Mouse (Mus musculus) midbrain, embryonic 12.5 days (tissue): ENCODE data around the gene Hivep2. TPM values are rescaled to one million over a fixed set of nuclear protein-coding genes. Genes with fewer than 3 reads are reported as not detected.

ENCODE experiments used
- ATAC-seq: fragments of 200-750 bp; cut with Nextera tagmentation; 2 replicates; pipeline ENCODE4 v1.8.0; 2017; ENCODE audit warnings: low read depth, moderate TSS enrichment, moderate library complexity; ENCODE audit not compliant: low FRiP score
- H3K27ac ChIP-seq: fragments of 300-500 bp; sonication (generic); replicated peaks from 2 replicates; pipeline ENCODE4 v1.5.1; 2016; ENCODE audit warnings: mild to moderate bottlenecking
- H3K27me3 ChIP-seq: fragments of 300-500 bp; sonication (generic); 2 replicates; pipeline ENCODE4 v1.6.1; 2016; ENCODE audit warnings: mild to moderate bottlenecking
- H3K36me3 ChIP-seq: fragments of 300-500 bp; sonication (generic); 2 replicates; pipeline ENCODE4 v1.6.1; 2016
- H3K4me1 ChIP-seq: fragments of 300-500 bp; sonication (generic); 2 replicates; pipeline ENCODE4 v1.6.1; 2016
- H3K4me2 ChIP-seq: fragments of 300-500 bp; sonication (generic); replicated peaks from 2 replicates; pipeline ENCODE4 v1.6.1; 2016; ENCODE audit warnings: mild to moderate bottlenecking, moderate library complexity
- H3K4me3 ChIP-seq: fragments of 300-500 bp; sonication (generic); 2 replicates; pipeline ENCODE4 v1.5.1; 2016; ENCODE audit warnings: mild to moderate bottlenecking
- H3K9ac ChIP-seq: fragments of 300-500 bp; sonication (generic); replicated peaks from 2 replicates; pipeline ENCODE4 v1.6.1; 2016; ENCODE audit warnings: mild to moderate bottlenecking, moderate library complexity
- H3K9me3 ChIP-seq: fragments of 300-500 bp; sonication (generic); 2 replicates; pipeline ENCODE4 v1.6.1; 2016; ENCODE audit warnings: mild to moderate bottlenecking
- WGBS: fragments of 180-500 bp; shearing (Covaris S2); methylation state at CpG from one replicate; pipeline ENCODE4 v1.1.7; 2016; 5-methylcytosine and 5-hydroxymethylcytosine counted together
- polyA plus RNA-seq: library from polyadenylated mRNA; unstranded; fragments of >200 nt; fragmentation: Nextera tagmentation; extraction: Ambion mirVana; gene quantifications from 2 replicates; pipeline ENCODE4 v1.2.1, GENCODE M21; 2016

Hivep2 gene
- polyA plus RNA-seq, 1 experiment from 2014 or later = 6.5 TPM

- H3K27me3 ChIP-seq = no peaks in the 10 kb centered on the region
- H3K4me2 ChIP-seq = no peak overlapping the region
- no peak for ATAC-seq
- peaks cover 30% of the 10 kb centered on the region; the same call in 1 of the 2 replicates for H3K36me3 ChIP-seq
- no peak overlapping the region for H3K9ac ChIP-seq
- no peaks in the 10 kb centered on the region for H3K9me3 ChIP-seq
- H3K4me3 ChIP-seq = no peak overlapping the region
- H3K27ac ChIP-seq = no peak overlapping the region
- no peaks in the 10 kb centered on the region for H3K4me1 ChIP-seq
Observed at GRCm38 (mm10) chr10:14132937-14133336, 167.1 kb downstream of the Hivep2 start.

- Histone ChIP-seq H3K27me3 (no peaks in the 10 kb centered on the region), H3K9ac (no peak overlapping the region), H3K4me2 (no peak overlapping the region), H3K4me1 (no peaks in the 10 kb centered on the region), H3K4me3 (no peak overlapping the region), H3K36me3 (peaks cover 14% of the 10 kb centered on the region; the same call in 1 of the 2 replicates), H3K9me3 (no peaks in the 10 kb centered on the region), H3K27ac (no peak overlapping the region)
- ATAC-seq = no peak
- WGBS = 92% methylated on average over 3 of the region's 3 CpGs
Observed at GRCm38 (mm10) chr10:14138663-14139062, 172.8 kb downstream of the Hivep2 start.

- Histone ChIP-seq H3K27ac (no peak overlapping the region), H3K9ac (no peak overlapping the region), H3K4me2 (no peak overlapping the region), H3K27me3 (no peaks in the 10 kb centered on the region), H3K4me3 (no peak overlapping the region), H3K9me3 (no peaks in the 10 kb centered on the region), H3K4me1 (no peaks in the 10 kb centered on the region), H3K36me3 (peaks cover 24% of the 10 kb centered on the region)
- no peak for ATAC-seq
- 91% methylated on average over 3 of the region's 3 CpGs for WGBS
Observed at GRCm38 (mm10) chr10:14144840-14145239, 179.0 kb downstream of the Hivep2 start.

- no peaks in the 10 kb centered on the region for H3K27me3 ChIP-seq
- no peak overlapping the region for H3K27ac ChIP-seq
- H3K9me3 ChIP-seq = no peaks in the 10 kb centered on the region
- H3K36me3 ChIP-seq = no peaks in the 10 kb centered on the region
- H3K4me1 ChIP-seq = 0 out of 2 replicates have a peak, but pooled peaks cover 4% of the 10 kb centered on the region
- no peak overlapping the region for H3K4me3 ChIP-seq
- ATAC-seq = no peak
- WGBS = 51% methylated on average over 7 of the region's 7 CpGs
- H3K9ac ChIP-seq = no peak overlapping the region
- no peak overlapping the region for H3K4me2 ChIP-seq
Observed at GRCm38 (mm10) chr10:14164829-14165228, 199.0 kb downstream of the Hivep2 start.

GRCm38 (mm10) chr10:14168197-14168844, 202.4 kb downstream of the Hivep2 start:
- Histone ChIP-seq H3K9me3 (no peaks in the 10 kb centered on the region), H3K4me2 (no peak overlapping the region), H3K4me3 (no peak overlapping the region), H3K27ac (no peak overlapping the region), H3K4me1 (0 out of 2 replicates have a peak, but pooled peaks cover 4% of the 10 kb centered on the region), H3K27me3 (no peaks in the 10 kb centered on the region), H3K36me3 (no peaks in the 10 kb centered on the region), H3K9ac (no peak overlapping the region)
- WGBS = 84% methylated on average over 6 of the region's 6 CpGs
- no peak for ATAC-seq

GRCm38 (mm10) chr10:14168869-14169566, 203.1 kb downstream of the Hivep2 start:
- 0 out of 2 replicates have a peak, but pooled peaks cover 4% of the 10 kb centered on the region for H3K4me1 ChIP-seq
- no peaks in the 10 kb centered on the region for H3K27me3 ChIP-seq
- H3K9ac ChIP-seq = no peak overlapping the region
- no peaks in the 10 kb centered on the region for H3K36me3 ChIP-seq
- H3K27ac ChIP-seq = no peak overlapping the region
- no peak overlapping the region for H3K4me3 ChIP-seq
- 85% methylated on average over 5 of the region's 5 CpGs for WGBS
- no peak overlapping the region for H3K4me2 ChIP-seq
- no peak for ATAC-seq
- H3K9me3 ChIP-seq = no peaks in the 10 kb centered on the region

- WGBS = 86% methylated on average over 4 of the region's 4 CpGs
- Histone ChIP-seq H3K9me3 (no peaks in the 10 kb centered on the region), H3K4me3 (no peak overlapping the region), H3K4me1 (no peaks in the 10 kb centered on the region), H3K27me3 (no peaks in the 10 kb centered on the region), H3K4me2 (no peak overlapping the region), H3K27ac (no peak overlapping the region), H3K36me3 (no peaks in the 10 kb centered on the region), H3K9ac (no peak overlapping the region)
- ATAC-seq = no peak
Observed at GRCm38 (mm10) chr10:14174124-14174523, 208.2 kb downstream of the Hivep2 start.

- Histone ChIP-seq H3K9me3 (no peaks in the 10 kb centered on the region), H3K9ac (no peak overlapping the region), H3K36me3 (no peaks in the 10 kb centered on the region), H3K27ac (no peak overlapping the region), H3K4me2 (no peak overlapping the region), H3K27me3 (no peaks in the 10 kb centered on the region), H3K4me3 (no peak overlapping the region), H3K4me1 (no peaks in the 10 kb centered on the region)
- WGBS = 86% methylated on average over 19 of the region's 19 CpGs
- no peak for ATAC-seq
Observed at GRCm38 (mm10) chr10:14179424-14180339, 213.8 kb downstream of the Hivep2 start.

- H3K4me2 ChIP-seq = no peak overlapping the region
- no peaks in the 10 kb centered on the region for H3K27me3 ChIP-seq
- ATAC-seq = no peak
- H3K9me3 ChIP-seq = no peaks in the 10 kb centered on the region
- no peaks in the 10 kb centered on the region for H3K36me3 ChIP-seq
- no peak overlapping the region for H3K9ac ChIP-seq
- H3K27ac ChIP-seq = no peak overlapping the region
- H3K4me1 ChIP-seq = no peaks in the 10 kb centered on the region
- H3K4me3 ChIP-seq = no peak overlapping the region
- WGBS = 81% methylated on average over 11 of the region's 11 CpGs
Observed at GRCm38 (mm10) chr10:14186352-14186976, 220.6 kb downstream of the Hivep2 start.

- ATAC-seq = no peak
- no peak overlapping the region for H3K4me3 ChIP-seq
- H3K9ac ChIP-seq = no peak overlapping the region
- H3K9me3 ChIP-seq = no peaks in the 10 kb centered on the region
- H3K36me3 ChIP-seq = no peaks in the 10 kb centered on the region
- H3K4me1 ChIP-seq = no peaks in the 10 kb centered on the region
- H3K27me3 ChIP-seq = no peaks in the 10 kb centered on the region
- WGBS = 73% methylated on average over 4 of the region's 4 CpGs
- no peak overlapping the region for H3K4me2 ChIP-seq
- H3K27ac ChIP-seq = no peak overlapping the region
Observed at GRCm38 (mm10) chr10:14189050-14189449, 223.2 kb downstream of the Hivep2 start.

GRCm38 (mm10) chr10:14191202-14191601, 225.3 kb downstream of the Hivep2 start:
- no peak overlapping the region for H3K4me2 ChIP-seq
- ATAC-seq = no peak
- no peaks in the 10 kb centered on the region for H3K36me3 ChIP-seq
- no peaks in the 10 kb centered on the region for H3K27me3 ChIP-seq
- no peak overlapping the region for H3K27ac ChIP-seq
- WGBS = 85% methylated on average over 10 of the region's 10 CpGs
- no peak overlapping the region for H3K9ac ChIP-seq
- H3K4me3 ChIP-seq = no peak overlapping the region
- H3K4me1 ChIP-seq = peaks cover 7% of the 10 kb centered on the region; the same call in 1 of the 2 replicates
- no peaks in the 10 kb centered on the region for H3K9me3 ChIP-seq
